Mouse (Mus musculus) G1E (cell line): ENCODE measurements around the gene Gm11027.

ENCODE experiments used
- CTCF ChIP-seq: IDR thresholded peaks from 2 replicates; pipeline ENCODE4 v1.5.1; 2012; ENCODE audit warnings: low read depth, low read length, inconsistent platforms, mixed read lengths
- GATA1 ChIP-seq: IDR thresholded peaks from 2 replicates; pipeline ENCODE4 v1.6.1; 2012; ENCODE audit warnings: borderline replicate concordance, low read length, inconsistent platforms, mixed read lengths
- GATA2 ChIP-seq: IDR thresholded peaks from 2 replicates; pipeline ENCODE4 v1.6.1; 2012; ENCODE audit warnings: low read depth, low read length, inconsistent platforms, borderline replicate concordance

DNA sequence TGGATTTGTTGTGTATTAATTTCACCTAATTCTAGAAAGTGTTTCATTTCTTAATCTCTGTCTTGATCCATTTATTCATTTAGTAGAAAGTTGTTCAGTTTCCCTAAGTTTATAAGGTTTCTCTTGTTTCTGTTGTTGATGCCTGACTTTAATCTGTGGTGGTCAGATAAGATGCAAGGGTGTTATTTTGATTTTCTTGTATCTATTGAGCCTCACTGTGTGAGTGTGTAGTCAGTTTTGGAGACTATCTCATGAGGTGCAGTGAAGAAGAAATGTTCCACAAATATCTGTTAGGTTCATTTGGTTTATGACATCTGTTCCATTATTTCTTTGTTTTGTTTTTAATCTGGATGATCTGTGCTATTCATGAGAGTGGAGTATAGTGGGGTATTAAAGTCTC is 27.0 kb downstream of the Gm11027 start:
- TF ChIP-seq CTCF: no peak
- TF ChIP-seq GATA2: no peak
- TF ChIP-seq GATA1: no peak
